Mouse (Mus musculus) heart, postnatal 36 days (tissue): ENCODE results near the gene Rfwd3. TPM values are rescaled to one million over a fixed set of nuclear protein-coding genes. Genes with fewer than 3 reads are reported as not detected.

Experiments used
- total RNA-seq, 2 experiments: library from RNA; stranded (reverse); gene quantifications; 2 replicates each; pipeline ENCODE4 v1.2.3; 2021

Gene Rfwd3
- total RNA-seq, 2 experiments from 2014 or later: 16.7 to 21.3 TPM

Other genes with a start within 250 kb of the Rfwd3 start
- not detected for gene Exosc6, start 243.9 kb downstream of the Rfwd3 start, total RNA-seq
- under 1 TPM; 0.80 to 0.81 TPM for gene Clec18a, start 207.8 kb downstream of the Rfwd3 start, total RNA-seq
- gene Pdpr, start 205.6 kb downstream of the Rfwd3 start, total RNA-seq: 100 to 1,000 TPM in 1 of 2 experiments, 10 to 100 TPM in 1; 97.4 to 113 TPM
- gene Glg1, start 41.0 kb downstream of the Rfwd3 start, total RNA-seq: 100 to 1,000 TPM; 102 to 106 TPM
- gene Mlkl, start 38.0 kb upstream of the Rfwd3 start, total RNA-seq: 1 to 10 TPM; 2.5 to 3.5 TPM
- gene Fa2h, start 93.6 kb upstream of the Rfwd3 start, total RNA-seq: under 1 TPM; 0.16 to 0.19 TPM
- 1 to 10 TPM; 7.4 to 8.5 TPM for gene Wdr59, start 221.9 kb upstream of the Rfwd3 start, total RNA-seq
- gene Znrf1, start 235.9 kb upstream of the Rfwd3 start, total RNA-seq: 10 to 100 TPM; 56.4 to 59.3 TPM